Mouse (Mus musculus) testis, postnatal 14 days (tissue): ENCODE results near the gene Nrf1.
A peak's percentile ranks its signal among the peaks of the same experiment; 100 is the strongest.

Experiments
- DNase-seq: peaks from one replicate; pipeline ENCODE4 v3.0.0; 2021; ENCODE audit warnings: low spot score

Gene Nrf1

GRCm38 (mm10) chr6:30175225-30175917 is 127.6 kb downstream of the Nrf1 start:
- no peak for DNase-seq

- no peak for DNase-seq
Measured at GRCm38 (mm10) chr6:30175918-30176421, 128.2 kb downstream of the Nrf1 start.

GRCm38 (mm10) chr6:30176496-30176895 is 128.7 kb downstream of the Nrf1 start:
- DNase-seq = no peak

GRCm38 (mm10) chr6:30177305-30177704 is 129.5 kb downstream of the Nrf1 start:
- DNase-seq = no peak

- DNase-seq = no peak
Measured at GRCm38 (mm10) chr6:30178023-30178639, 130.3 kb downstream of the Nrf1 start.

- DNase-seq = no peak
Measured at GRCm38 (mm10) chr6:30179046-30179445, 131.3 kb downstream of the Nrf1 start.

GRCm38 (mm10) chr6:30180321-30180720 is 132.5 kb downstream of the Nrf1 start:
- no peak for DNase-seq

GRCm38 (mm10) chr6:30182038-30182437 is 134.2 kb downstream of the Nrf1 start:
- DNase-seq = no peak

GRCm38 (mm10) chr6:30183624-30184023 is 135.8 kb downstream of the Nrf1 start:
- DNase-seq = no peak

- DNase-seq = no peak
Measured at GRCm38 (mm10) chr6:30195656-30196055, 147.9 kb downstream of the Nrf1 start.

GRCm38 (mm10) chr6:30196143-30196542 is 148.4 kb downstream of the Nrf1 start:
- peak; percentile 41 for DNase-seq
